Mouse (Mus musculus): ENCODE measurements at regions not wholly inside any gene's neighbourhood (a gene's known extent, or its start where the extent isn't known, plus 50 kb on each side); places are given as distances from the start of the nearest gene placed in this dataset.
A peak's percentile ranks its signal among the peaks of the same experiment; 100 is the strongest.
"Not testable (repeated sequence)": the region's sequence is repeated elsewhere in the genome, so short reads cannot be mapped to it uniquely, and the experiment has no call there.

DNA sequence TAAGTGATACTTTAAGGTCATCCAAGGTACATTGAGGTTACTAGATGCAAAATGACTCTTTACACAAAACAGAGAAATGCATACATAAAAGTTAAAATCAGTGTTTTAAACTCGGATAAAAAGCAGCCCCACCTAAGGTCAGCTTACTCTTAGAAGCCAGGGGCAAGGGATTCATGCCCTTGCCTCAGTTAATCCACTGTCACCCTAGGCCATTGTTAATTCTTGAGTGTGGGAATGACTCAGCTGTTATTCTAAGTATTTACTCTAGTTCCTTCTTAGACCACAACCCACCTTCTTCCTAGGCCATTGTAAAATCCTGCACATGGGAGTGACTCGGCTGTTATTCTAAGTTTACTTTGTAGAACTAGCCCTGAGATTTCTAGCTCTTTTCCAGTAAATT lies 64.1 kb upstream of the Ces1h start:
- not testable (repeated sequence) for DNase-seq (ENCODE audit: low spot score)

DNA sequence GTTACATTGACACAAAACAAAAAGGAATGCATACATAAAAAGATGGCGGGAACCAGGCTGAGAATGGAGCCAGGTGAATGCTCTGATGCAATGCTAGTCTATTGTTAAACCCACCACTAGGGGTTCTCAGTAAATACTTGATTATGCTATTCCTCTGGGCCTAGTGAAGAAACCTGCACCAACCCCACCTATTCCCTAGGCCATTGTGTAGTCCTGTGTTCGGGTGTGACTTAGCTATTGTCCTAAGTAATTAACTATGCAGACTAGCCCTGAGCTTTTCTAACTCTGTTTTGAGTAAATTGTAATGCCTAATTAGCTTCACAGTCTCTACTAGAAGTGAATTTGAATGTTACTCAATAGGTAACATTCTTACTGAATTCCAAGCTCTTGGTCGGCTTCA lies 62.4 kb upstream of the Ces1h start:
- no peak for DNase-seq (ENCODE audit: low spot score)

DNA sequence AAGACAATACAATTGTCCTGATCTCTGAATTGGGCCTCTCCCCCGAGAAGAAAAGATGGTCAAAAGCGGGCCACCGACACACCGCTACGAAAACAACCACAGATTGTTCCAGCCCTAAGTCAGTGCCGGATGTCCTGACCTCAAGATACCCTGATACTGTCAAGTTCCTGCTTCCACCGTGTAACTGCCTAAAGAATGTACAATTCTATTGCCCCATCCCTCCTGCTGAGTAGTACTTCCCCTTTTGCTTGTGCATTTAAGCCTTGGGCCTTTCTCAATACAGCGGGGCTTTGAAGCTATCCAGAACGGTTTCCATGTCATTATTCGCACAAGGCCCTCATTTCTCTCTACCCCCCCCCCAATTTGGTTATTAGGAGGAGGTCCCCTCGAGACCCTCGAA lies 57.1 kb upstream of the Ces1h start:
- DNase-seq (ENCODE audit: low spot score): not testable (repeated sequence)

DNA sequence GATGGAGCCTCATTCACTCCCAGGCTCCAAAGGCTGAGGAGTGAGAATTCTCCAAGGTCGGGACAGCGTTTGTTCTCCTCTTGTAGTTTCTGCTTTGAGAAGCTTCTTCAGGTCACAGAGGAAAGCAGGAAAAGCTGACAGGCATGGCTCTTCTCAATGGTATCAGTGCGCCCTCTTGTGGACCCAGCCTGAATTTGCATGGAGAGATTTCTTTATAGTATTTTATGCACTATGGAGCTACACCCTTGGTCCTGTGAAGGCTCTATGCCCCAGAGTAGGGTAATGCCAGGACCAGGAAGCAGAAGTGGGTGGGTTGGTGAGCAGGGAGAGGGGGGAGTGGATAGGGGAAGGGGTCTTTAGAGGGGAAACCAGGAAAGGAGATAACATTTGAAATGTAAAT lies 51.1 kb upstream of the Ces1h start:
- DNase-seq (ENCODE audit: low spot score): peak; percentile 65
